Mouse (Mus musculus): ENCODE measurements at regions not wholly inside any gene's neighbourhood (a gene's known extent, or its start where the extent isn't known, plus 50 kb on each side); places are given as distances from the start of the nearest gene placed in this dataset.

- TF ChIP-seq CTCF (conservative IDR thresholded peaks at IDR 0.05; ENCODE audit: insufficient read depth, insufficient read length, low read depth, low read length) (no peak), POLR2A (IDR thresholded peaks at IDR 0.05; ENCODE audit: low read depth, low read length) (no peak)
Measured at GRCm38 (mm10) chr14:48370322-48370721, 75.6 kb upstream of the Tmem260 start.

Measured in kidney, adult 2 months (tissue).